Comparison of ENCODE assay signal across 22 mouse cellular contexts in genomic region chr2:60021138-60021537, GRCm38 (mm10).
DNase-seq lines count a peak whose midpoint lies in the region; ATAC-seq lines count a peak whose summit lies in the region.
"Had no signal": no experiment of that assay in that cellular context is flagged by ENCODE, and none has a peak within 500 bp of the region (broad histone marks: within the 10 kb centered on the region; RNA-seq: fewer than 3 reads in every experiment).

No protein-coding gene starts in this region.

- ATAC-seq in limb, embryonic 11.5 days (ENCODE audit: insufficient number of reproducible peaks, low FRiP score, low TSS enrichment, low read depth), result no peak
- ATAC-seq in erythroid progenitor cell, adult 5-6 weeks (replicated peaks; ENCODE audit: low FRiP score, poor library complexity, severe bottlenecking), result no peak
- ATAC-seq: forebrain, embryonic 14.5 days had no signal

- H3K4me1 ChIP-seq in limb, embryonic 11.5 days (ENCODE audit: control insufficient read depth, insufficient read depth, low read length), result peaks cover 8% of the 10 kb centered on the region
- H3K4me1 ChIP-seq: hindbrain, embryonic 10.5 days; hindbrain, embryonic 15.5 days had no signal

- peak; percentile 39 for DNase-seq in embryo, embryonic 10.5 days (ENCODE audit: low spot score)
- no peak for DNase-seq in embryo, embryonic 10 days (ENCODE audit: low spot score)
- DNase-seq in 416B (ENCODE audit: low read depth), result peak; percentile 56
- peak; percentile 88 for DNase-seq in R1 (ENCODE audit: low read depth, low spot score)
- peak; percentile 42 for DNase-seq in limb, embryonic 11.5 days (ENCODE audit: low spot score)
- DNase-seq in frontal cortex, adult 2 months (ENCODE audit: extremely low spot score in 1 of 2, low spot score in 1 of 2), result no peak
- DNase-seq: adrenal gland, adult 8-10 months; adrenal gland, postnatal 36 days; cerebellum, adult 2 months; cerebellum, postnatal 10 days; heart, adult 2 months; heart, postnatal 14 days; kidney, adult 11 months had no signal

- 0 out of 2 replicates have a peak overlapping the region, but pooled peaks have one; percentile 47 for H3K27ac ChIP-seq in limb, embryonic 11.5 days (replicated peaks; ENCODE audit: low read depth, low read length)
- H3K27ac ChIP-seq: embryonic facial prominence, embryonic 10.5 days; forebrain, embryonic 10.5 days; heart, adult 2 months; heart, embryonic 15.5 days; hindbrain, embryonic 10.5 days; hindbrain, embryonic 15.5 days had no signal

- H3K9ac ChIP-seq in limb, embryonic 11.5 days (ENCODE audit: low read length), result no peak overlapping the region
- H3K9ac ChIP-seq: heart, embryonic 15.5 days; hindbrain, embryonic 15.5 days had no signal

- H3K9me3 ChIP-seq in limb, embryonic 11.5 days (ENCODE audit: control insufficient read depth, low read length), result no peaks in the 10 kb centered on the region
- H3K9me3 ChIP-seq: embryonic facial prominence, embryonic 10.5 days; forebrain, embryonic 10.5 days; G1E; heart, embryonic 15.5 days; hindbrain, embryonic 10.5 days; hindbrain, embryonic 15.5 days had no signal

- H3K27me3 ChIP-seq in limb, embryonic 11.5 days (ENCODE audit: control insufficient read depth, insufficient read depth, low read length), result no peaks in the 10 kb centered on the region
- H3K27me3 ChIP-seq: heart, embryonic 15.5 days; hindbrain, embryonic 15.5 days had no signal

- no peak overlapping the region for H3K4me2 ChIP-seq in limb, embryonic 11.5 days (ENCODE audit: low read depth, severe bottlenecking)
- H3K4me2 ChIP-seq: heart, embryonic 11.5 days; heart, embryonic 15.5 days; hindbrain, embryonic 15.5 days had no signal

- H3K4me3 ChIP-seq in limb, embryonic 11.5 days (ENCODE audit: low read depth, low read length), result no peak overlapping the region
- H3K4me3 ChIP-seq: embryonic facial prominence, embryonic 10.5 days; forebrain, embryonic 10.5 days; heart, adult 2 months; heart, embryonic 15.5 days; hindbrain, embryonic 10.5 days; hindbrain, embryonic 15.5 days had no signal

- H3K36me3 ChIP-seq in limb, embryonic 11.5 days (ENCODE audit: control insufficient read depth, insufficient read depth, low read length), result no peaks in the 10 kb centered on the region
- H3K36me3 ChIP-seq: embryonic facial prominence, embryonic 10.5 days; forebrain, embryonic 10.5 days; heart, embryonic 15.5 days; hindbrain, embryonic 15.5 days had no signal

- WGBS in limb, embryonic 11.5 days, result 46% methylated on average over 6 of the region's 6 CpGs

Comparison
In these comparisons a context has a peak if more than half of its experiments do, and no peak if none do; other contexts are left out.
1. DNase-seq: peak in embryo, embryonic 10.5 days (single experiment), 416B (single experiment), R1 (single experiment) and limb, embryonic 11.5 days (single experiment); none in embryo, embryonic 10 days (single experiment) and frontal cortex, adult 2 months (0 of 2).